Mouse (Mus musculus) lung, embryonic 15.5 days (tissue): ENCODE measurements around the gene Habp4. TPM values are rescaled to one million over a fixed set of nuclear protein-coding genes. Genes with fewer than 3 reads are reported as not detected.

ENCODE experiments used
- ATAC-seq: fragments of 200-750 bp; cut with Nextera tagmentation; 2 replicates; pipeline ENCODE4 v1.8.0; 2017; ENCODE audit warnings: moderate number of reproducible peaks, borderline replicate concordance; ENCODE audit not compliant: low FRiP score, low TSS enrichment; ENCODE audit errors: extremely low read depth
- H3K27ac ChIP-seq: fragments of 300-500 bp; sonication (generic); 2 replicates; pipeline ENCODE4 v1.5.1; 2015; ENCODE audit warnings: moderate library complexity, mild to moderate bottlenecking, inconsistent platforms
- H3K27me3 ChIP-seq: fragments of 300-500 bp; sonication (generic); 2 replicates; pipeline ENCODE4 v1.6.1; 2015; ENCODE audit warnings: inconsistent platforms
- H3K36me3 ChIP-seq: fragments of 300-500 bp; sonication (generic); 2 replicates; pipeline ENCODE4 v1.6.1; 2015; ENCODE audit warnings: inconsistent platforms
- H3K4me1 ChIP-seq: fragments of 300-500 bp; sonication (generic); 2 replicates; pipeline ENCODE4 v1.6.1; 2015; ENCODE audit warnings: inconsistent platforms
- H3K4me2 ChIP-seq: fragments of 300-500 bp; sonication (generic); 2 replicates; pipeline ENCODE4 v1.6.1; 2015; ENCODE audit warnings: inconsistent platforms, mild to moderate bottlenecking, moderate library complexity
- H3K4me3 ChIP-seq: fragments of 300-500 bp; sonication (generic); 2 replicates; pipeline ENCODE4 v1.5.1; 2015; ENCODE audit warnings: mild to moderate bottlenecking, inconsistent platforms
- H3K9ac ChIP-seq: fragments of 300-500 bp; sonication (generic); 2 replicates; pipeline ENCODE4 v1.6.1; 2015; ENCODE audit warnings: inconsistent platforms
- H3K9me3 ChIP-seq: fragments of 300-500 bp; sonication (generic); 2 replicates; pipeline ENCODE4 v1.6.1; 2016; ENCODE audit warnings: inconsistent platforms
- WGBS: fragments of 180-500 bp; shearing (Covaris S2); methylation state at CpG from one replicate; pipeline ENCODE4 v1.1.7; 2015; 5-methylcytosine and 5-hydroxymethylcytosine counted together
- polyA plus RNA-seq: library from polyadenylated mRNA; unstranded; fragments of >200 nt; fragmentation: Nextera tagmentation; extraction: Ambion mirVana; gene quantifications from 2 replicates; pipeline ENCODE4 v1.2.1, GENCODE M21; 2015

Habp4 gene
- polyA plus RNA-seq, 1 experiment from 2014 or later = 22.2 TPM

- peak; percentile 96 for ATAC-seq
- under 1% methylated on average over 53 of the region's 56 CpGs for WGBS
- Histone ChIP-seq H3K36me3 (no peaks in the 10 kb centered on the region), H3K4me2 (peak within 1 kb of the TSS; percentile 84), H3K9ac (peak within 1 kb of the TSS; percentile 79), H3K4me3 (peak within 1 kb of the TSS; percentile 90), H3K27me3 (no peaks in the 10 kb centered on the region), H3K27ac (peak within 1 kb of the TSS; percentile 95), H3K9me3 (no peaks in the 10 kb centered on the region), H3K4me1 (peaks cover 40% of the 10 kb centered on the region)
Measured at GRCm38 (mm10) chr13:64153083-64153682, 8.4 kb upstream of the Habp4 start, which contains the start of gene Zfp367. Gene Zfp367, minus strand, starts transcription at chr13:64153202.

DNA sequence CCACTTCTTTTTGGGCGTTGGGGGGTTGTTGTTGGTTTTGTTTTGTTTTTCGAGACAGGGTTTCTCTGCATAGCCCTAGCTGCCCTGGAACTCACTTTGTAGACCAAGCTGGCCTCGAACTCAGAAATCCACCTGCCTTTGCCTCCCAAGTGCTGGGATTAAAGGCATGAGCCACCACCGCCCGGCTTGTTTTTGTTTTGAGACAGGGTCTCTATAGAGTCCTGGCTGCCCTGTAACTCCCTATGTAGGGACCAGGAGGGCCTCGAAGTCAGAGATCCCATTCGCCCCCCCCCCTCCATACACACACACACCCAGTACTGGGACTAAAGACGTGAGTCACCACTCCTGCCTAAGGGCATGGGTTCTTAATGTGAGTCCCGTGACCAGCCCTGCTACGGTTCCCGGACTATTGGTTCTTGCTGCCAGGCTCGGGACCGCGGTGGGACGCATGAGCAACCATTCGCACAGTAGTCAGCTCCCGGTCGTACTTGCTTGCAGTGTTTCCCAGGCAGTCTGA, 7.8 kb upstream of the Habp4 start:
- ATAC-seq = peak; percentile 28
- H3K36me3 ChIP-seq = no peaks in the 10 kb centered on the region
- peak overlapping the region; percentile 37 for H3K27ac ChIP-seq
- 1% methylated on average over 18 of the region's 18 CpGs for WGBS
- H3K4me2 ChIP-seq = peak overlapping the region; percentile 84
- peaks cover 40% of the 10 kb centered on the region for H3K4me1 ChIP-seq
- H3K27me3 ChIP-seq = no peaks in the 10 kb centered on the region
- peak overlapping the region; percentile 90 for H3K4me3 ChIP-seq
- H3K9me3 ChIP-seq = no peaks in the 10 kb centered on the region
- peak overlapping the region; percentile 44 for H3K9ac ChIP-seq

DNA sequence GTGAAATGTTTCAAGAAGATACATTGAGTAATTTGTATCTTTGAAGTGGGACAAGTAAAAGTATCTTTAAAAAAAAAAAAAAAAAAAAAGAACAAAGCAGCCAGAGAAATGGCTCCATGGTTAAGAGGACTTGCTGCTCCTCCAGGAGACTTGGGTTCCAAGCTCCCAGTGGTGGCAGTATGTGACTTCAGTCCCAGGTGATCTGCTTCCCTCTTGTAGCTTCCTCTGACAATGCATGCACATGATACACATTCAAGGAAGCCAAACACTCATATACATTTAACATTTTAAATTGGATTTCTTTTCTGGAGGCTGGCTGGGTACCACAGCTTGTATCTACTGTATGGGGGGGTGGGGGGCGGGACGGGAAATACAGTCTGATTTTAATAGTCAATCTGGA, 7.0 kb upstream of the Habp4 start:
- no peak overlapping the region for H3K9ac ChIP-seq
- H3K36me3 ChIP-seq = no peaks in the 10 kb centered on the region
- ATAC-seq = no peak
- no peak overlapping the region; the same call in 1 of the 2 replicates for H3K4me3 ChIP-seq
- no peaks in the 10 kb centered on the region for H3K9me3 ChIP-seq
- peak overlapping the region; percentile 78 for H3K27ac ChIP-seq
- H3K27me3 ChIP-seq = no peaks in the 10 kb centered on the region
- 56% methylated on average over 2 of the region's 2 CpGs for WGBS
- H3K4me2 ChIP-seq = peak overlapping the region; percentile 9; the same call in 1 of the 2 replicates
- H3K4me1 ChIP-seq = peaks cover 34% of the 10 kb centered on the region

GRCm38 (mm10) chr13:64155171-64155571, 6.5 kb upstream of the Habp4 start:
- Histone ChIP-seq H3K27me3 (no peaks in the 10 kb centered on the region), H3K4me3 (no peak overlapping the region; the same call in 1 of the 2 replicates), H3K9me3 (no peaks in the 10 kb centered on the region), H3K27ac (peak overlapping the region; percentile 81), H3K4me1 (peaks cover 29% of the 10 kb centered on the region), H3K9ac (no peak overlapping the region), H3K4me2 (peak overlapping the region; percentile 9; the same call in 1 of the 2 replicates), H3K36me3 (no peaks in the 10 kb centered on the region)
- ATAC-seq = no peak
- WGBS = 6% methylated on average over 1 of the region's 1 CpGs

DNA sequence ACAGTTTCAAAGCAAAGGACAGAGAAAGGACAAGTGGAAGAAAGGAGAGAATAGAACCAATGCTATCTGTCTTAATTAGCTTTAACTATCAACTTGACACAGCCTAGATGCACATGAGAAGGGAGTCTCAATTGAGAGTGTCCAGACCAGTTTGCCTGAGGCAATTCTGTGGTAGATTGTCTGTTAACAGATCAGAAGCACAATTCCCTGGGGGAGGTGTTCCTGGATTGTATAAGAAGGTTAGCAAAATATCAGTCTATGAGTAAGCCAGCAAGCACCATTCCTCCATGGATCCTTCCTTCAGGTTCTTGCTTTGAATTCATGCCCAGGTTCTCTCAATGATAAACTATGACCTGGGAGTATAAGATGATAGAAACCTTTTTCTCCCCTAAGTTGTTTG, 4.7 kb upstream of the Habp4 start:
- Histone ChIP-seq H3K4me3 (no peak overlapping the region), H3K27ac (no peak overlapping the region), H3K4me1 (peaks cover 14% of the 10 kb centered on the region), H3K4me2 (no peak overlapping the region), H3K27me3 (no peaks in the 10 kb centered on the region), H3K9me3 (no peaks in the 10 kb centered on the region), H3K9ac (no peak overlapping the region), H3K36me3 (no peaks in the 10 kb centered on the region)
- ATAC-seq = no peak

DNA sequence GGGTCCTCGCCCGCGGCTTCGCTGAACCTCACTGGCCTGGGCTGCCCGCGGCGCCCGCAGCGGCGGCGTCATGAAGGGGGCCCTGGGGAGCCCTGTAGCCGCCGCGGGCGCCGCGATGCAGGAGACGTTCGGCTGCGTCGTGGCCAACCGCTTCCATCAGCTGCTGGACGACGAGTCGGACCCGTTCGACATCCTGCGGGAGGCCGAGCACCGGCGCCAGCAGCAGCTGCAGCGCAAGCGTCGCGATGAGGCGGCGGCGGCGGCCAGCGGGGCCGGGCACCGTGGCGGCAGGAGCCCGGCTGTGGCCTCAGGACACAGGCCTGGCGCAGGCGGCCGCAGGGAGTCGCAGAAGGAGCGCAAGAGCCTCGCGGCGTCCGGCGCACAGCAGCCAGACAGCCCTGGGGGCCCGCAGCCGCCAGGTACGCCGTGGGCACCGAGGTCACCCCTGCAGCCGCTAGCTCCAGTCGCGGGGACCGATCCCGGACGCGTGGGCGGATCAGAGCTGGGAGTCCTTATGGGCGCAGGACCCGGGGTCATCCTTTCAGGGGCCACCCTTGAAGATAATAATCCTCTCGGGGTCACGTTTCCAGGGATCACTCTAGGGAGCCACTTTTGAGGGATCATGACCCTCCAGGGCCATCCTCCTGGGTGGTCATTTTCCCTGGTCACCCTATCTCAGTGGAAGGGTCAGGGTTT, 440 bp downstream of the Habp4 start:
- H3K9ac ChIP-seq = peak overlapping the region; percentile 75
- 0% methylated on average over 69 of the region's 71 CpGs for WGBS
- H3K4me3 ChIP-seq = peak overlapping the region; percentile 90
- H3K4me2 ChIP-seq = peak overlapping the region; percentile 98
- no peaks in the 10 kb centered on the region for H3K27me3 ChIP-seq
- peak; percentile 71 for ATAC-seq
- peaks cover 2% of the 10 kb centered on the region; the same call in 1 of the 2 replicates for H3K36me3 ChIP-seq
- H3K9me3 ChIP-seq = no peaks in the 10 kb centered on the region
- peaks cover 11% of the 10 kb centered on the region for H3K4me1 ChIP-seq
- peak overlapping the region; percentile 85 for H3K27ac ChIP-seq

GRCm38 (mm10) chr13:64162626-64163025, 1.0 kb downstream of the Habp4 start:
- Histone ChIP-seq H3K27me3 (no peaks in the 10 kb centered on the region), H3K9me3 (0 out of 2 replicates have a peak, but pooled peaks cover 4% of the 10 kb centered on the region), H3K9ac (peak overlapping the region; percentile 75), H3K27ac (no peak overlapping the region), H3K36me3 (peaks cover 6% of the 10 kb centered on the region; the same call in 1 of the 2 replicates), H3K4me2 (peak overlapping the region; percentile 98), H3K4me3 (peak overlapping the region; percentile 90), H3K4me1 (peaks cover 11% of the 10 kb centered on the region)
- WGBS = 5% methylated on average over 14 of the region's 14 CpGs
- ATAC-seq = no peak

GRCm38 (mm10) chr13:64163147-64163715, 1.6 kb downstream of the Habp4 start:
- peak overlapping the region; percentile 98 for H3K4me2 ChIP-seq
- H3K4me3 ChIP-seq = peak overlapping the region; percentile 90
- no peak overlapping the region for H3K27ac ChIP-seq
- peak overlapping the region; percentile 75; the same call in 1 of the 2 replicates for H3K9ac ChIP-seq
- H3K27me3 ChIP-seq = no peaks in the 10 kb centered on the region
- WGBS = 32% methylated on average over 13 of the region's 13 CpGs
- H3K9me3 ChIP-seq = peaks cover 7% of the 10 kb centered on the region; the same call in 1 of the 2 replicates
- H3K4me1 ChIP-seq = peaks cover 11% of the 10 kb centered on the region
- H3K36me3 ChIP-seq = peaks cover 7% of the 10 kb centered on the region; the same call in 1 of the 2 replicates
- ATAC-seq = no peak

DNA sequence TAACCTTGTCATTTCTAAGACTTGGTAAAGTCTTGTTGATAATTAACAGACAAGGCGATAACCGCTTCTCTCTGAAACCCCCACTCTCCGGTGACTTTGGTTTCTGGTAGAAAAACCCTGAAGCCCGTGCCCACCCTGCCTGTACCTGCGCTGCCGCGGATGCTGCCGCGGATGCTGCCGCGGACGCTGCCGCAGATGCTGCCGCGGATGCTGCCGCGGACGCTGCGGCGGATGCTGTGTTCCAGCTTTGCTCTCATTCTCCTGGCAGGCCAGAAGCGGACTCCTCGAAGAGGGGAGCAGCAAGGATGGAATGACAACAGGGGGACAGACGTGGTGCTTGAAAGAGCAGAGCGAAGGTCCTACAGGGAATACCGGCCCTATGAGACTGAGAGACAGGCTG, 8.1 kb downstream of the Habp4 start:
- H3K9ac ChIP-seq = no peak overlapping the region
- WGBS = 95% methylated on average over 25 of the region's 25 CpGs
- H3K4me1 ChIP-seq = no peaks in the 10 kb centered on the region
- H3K27ac ChIP-seq = no peak overlapping the region
- no peak overlapping the region for H3K4me3 ChIP-seq
- no peak for ATAC-seq
- H3K27me3 ChIP-seq = no peaks in the 10 kb centered on the region
- peaks cover 46% of the 10 kb centered on the region for H3K36me3 ChIP-seq
- peaks cover 43% of the 10 kb centered on the region for H3K9me3 ChIP-seq
- H3K4me2 ChIP-seq = no peak overlapping the region

GRCm38 (mm10) chr13:64178000-64178399, 16.4 kb downstream of the Habp4 start:
- Histone ChIP-seq H3K9ac (no peak overlapping the region), H3K36me3 (peaks cover 14% of the 10 kb centered on the region), H3K4me2 (no peak overlapping the region), H3K4me3 (no peak overlapping the region), H3K9me3 (no peaks in the 10 kb centered on the region), H3K27me3 (no peaks in the 10 kb centered on the region), H3K4me1 (0 out of 2 replicates have a peak, but pooled peaks cover 5% of the 10 kb centered on the region), H3K27ac (no peak overlapping the region)
- WGBS = 58% methylated on average over 7 of the region's 7 CpGs
- peak; percentile 27; the same call in 1 of the 2 replicates for ATAC-seq

GRCm38 (mm10) chr13:64178746-64179652, 17.4 kb downstream of the Habp4 start:
- Histone ChIP-seq H3K9ac (no peak overlapping the region), H3K4me1 (0 out of 2 replicates have a peak, but pooled peaks cover 5% of the 10 kb centered on the region), H3K4me3 (no peak overlapping the region), H3K9me3 (no peaks in the 10 kb centered on the region), H3K27ac (no peak overlapping the region), H3K27me3 (no peaks in the 10 kb centered on the region), H3K36me3 (peaks cover 10% of the 10 kb centered on the region), H3K4me2 (no peak overlapping the region)
- ATAC-seq = no peak
- 68% methylated on average over 13 of the region's 13 CpGs for WGBS
